Mouse (Mus musculus) left cerebral cortex, adult 8-10 months (tissue): ENCODE measurements around the gene Pla2r1. TPM values are rescaled to one million over a fixed set of nuclear protein-coding genes. Genes with fewer than 3 reads are reported as not detected.
A peak's percentile ranks its signal among the peaks of the same experiment; 100 is the strongest.

Experiments used
- DNase-seq, 2 experiments: peaks; one replicate each; pipeline ENCODE4 v3.0.0; 2022; ENCODE audit warnings: low spot score in 2 of 2
- total RNA-seq, 4 experiments: library from RNA; stranded (reverse); gene quantifications; 2 replicates each; pipeline ENCODE4 v1.2.4; 2022

The Pla2r1 gene
- under 1 TPM; 0.16 to 0.87 (median 0.52) TPM for total RNA-seq

GRCm38 (mm10) chr2:60552902-60553682, at the start of gene Pla2r1:
Gene Pla2r1 (minus strand): TSS chr2:60553308.
- DNase-seq = peak in 1 of 2 experiments; percentile 3

GRCm38 (mm10) chr2:60601326-60601725, 48.2 kb upstream of the Pla2r1 start:
- no peak for DNase-seq

- no peak for DNase-seq
Measured at GRCm38 (mm10) chr2:60600863-60601262, 47.8 kb upstream of the Pla2r1 start.

DNA sequence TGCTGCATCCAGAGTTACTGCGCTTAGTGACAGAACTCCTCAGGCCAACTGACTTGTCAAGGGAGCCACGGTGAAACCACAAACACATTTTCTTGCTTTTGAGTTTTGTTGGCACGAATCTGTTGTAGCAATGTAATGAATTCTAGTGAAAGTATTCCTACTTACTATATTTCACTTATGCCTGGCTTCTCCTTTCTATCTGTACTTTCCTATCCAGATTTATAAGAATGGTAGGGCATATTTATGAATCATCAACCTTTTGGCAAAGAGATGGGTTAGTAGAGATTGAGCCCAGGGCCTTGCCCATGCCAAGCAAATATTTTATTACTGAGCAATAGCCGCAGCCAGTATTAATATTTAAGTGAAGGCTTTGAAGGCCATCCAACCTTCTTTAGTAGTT, 30.3 kb upstream of the Pla2r1 start:
- no peak for DNase-seq

DNA sequence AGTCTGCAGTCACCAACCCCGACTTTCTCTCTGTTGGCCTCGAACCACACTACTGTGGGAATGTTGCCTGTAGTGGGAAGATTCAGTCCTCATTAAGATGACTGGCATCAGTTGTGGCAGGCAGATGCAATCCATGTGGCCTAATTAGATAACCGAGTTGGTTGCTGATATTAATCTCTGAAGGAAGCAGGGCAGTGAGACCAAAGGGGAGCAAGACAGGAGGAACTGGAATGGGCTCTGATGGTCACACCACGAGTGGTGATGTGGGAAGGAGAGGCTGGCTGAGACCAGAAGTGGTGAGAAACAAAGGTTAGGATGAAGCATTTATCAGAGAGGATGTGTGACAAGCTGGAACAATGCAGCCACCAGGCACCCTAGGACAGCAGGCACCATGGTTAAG, 1.5 kb upstream of the Pla2r1 start:
- no peak for DNase-seq

DNA sequence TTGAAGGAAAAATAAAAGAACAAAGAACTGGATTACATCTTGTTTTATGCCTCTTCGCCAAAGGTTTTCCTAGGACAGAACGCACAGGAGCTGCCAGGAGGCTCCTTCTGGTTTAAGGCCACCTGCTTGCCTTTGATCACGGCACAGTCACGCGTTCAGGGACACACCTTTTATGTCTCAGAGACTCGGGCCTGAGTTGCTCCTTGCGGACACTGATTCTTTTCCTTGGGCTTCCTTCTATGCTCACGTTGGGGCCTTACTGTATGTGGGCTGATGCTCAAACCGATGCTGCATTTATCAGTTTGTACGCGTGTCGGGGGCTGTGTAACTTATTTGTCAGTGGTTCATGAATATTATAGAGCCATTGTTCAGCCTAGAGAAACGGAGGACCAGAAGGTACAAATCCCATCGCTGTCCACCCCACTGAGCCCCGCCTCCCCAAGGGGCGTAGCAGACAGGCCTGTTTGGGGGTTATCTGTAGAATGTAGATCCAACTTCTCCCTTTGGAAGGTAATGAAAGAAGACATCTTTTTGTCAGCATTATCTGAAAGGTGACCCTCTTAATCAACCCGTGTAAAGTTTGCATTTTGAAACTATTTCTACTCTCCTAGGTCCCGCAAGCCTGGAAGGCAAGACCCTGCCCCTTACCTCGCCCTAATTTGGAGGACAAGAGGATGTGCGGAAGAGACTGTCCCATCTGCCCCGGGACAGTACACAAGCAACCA, 769 bp downstream of the Pla2r1 start:
- DNase-seq = no peak

DNA sequence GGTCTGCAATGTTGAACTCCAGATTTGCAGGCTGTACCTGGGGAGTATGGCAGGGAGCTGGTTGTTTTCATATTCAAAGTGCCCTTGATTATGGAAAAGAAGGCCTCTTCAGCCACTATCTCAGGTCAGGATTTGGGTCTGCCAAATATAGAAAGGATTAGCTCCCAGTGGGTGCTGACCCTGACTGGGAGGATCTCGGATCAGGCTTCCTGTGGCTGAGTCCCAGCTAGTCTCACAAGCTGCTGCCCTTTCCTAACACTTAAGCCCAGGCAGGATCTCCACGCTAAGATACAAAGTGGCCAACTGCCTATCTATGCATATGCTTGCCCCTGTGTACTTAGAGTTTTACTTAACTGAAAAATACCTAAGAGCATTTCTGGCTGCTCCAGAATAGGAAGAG, 1.4 kb downstream of the Pla2r1 start:
- DNase-seq = no peak

DNA sequence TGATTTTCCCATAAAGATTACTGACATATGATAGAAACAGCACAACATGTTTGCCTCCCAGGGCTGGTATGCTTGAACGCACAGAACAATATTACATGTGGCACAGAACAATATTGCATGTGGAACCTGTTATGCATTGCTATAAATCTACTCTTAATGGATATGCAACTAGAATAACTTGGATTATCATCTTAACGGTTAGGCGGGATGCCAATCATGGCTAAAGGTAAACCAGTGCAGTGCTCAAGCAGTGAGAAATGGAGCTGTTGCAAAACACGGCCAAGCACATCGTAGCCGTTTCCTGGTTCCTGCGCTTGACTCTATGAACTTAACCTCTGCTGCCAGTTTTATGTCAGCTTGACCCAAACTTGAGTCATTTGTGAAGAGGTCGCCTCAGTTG, 2.6 kb downstream of the Pla2r1 start:
- no peak for DNase-seq

GRCm38 (mm10) chr2:60549851-60550250, 3.3 kb downstream of the Pla2r1 start:
- DNase-seq = no peak

GRCm38 (mm10) chr2:60546082-60546481, 7.0 kb downstream of the Pla2r1 start:
- no peak for DNase-seq

- no peak for DNase-seq
Measured at GRCm38 (mm10) chr2:60544006-60544405, 9.1 kb downstream of the Pla2r1 start.

- DNase-seq = no peak
Measured at GRCm38 (mm10) chr2:60541745-60542144, 11.4 kb downstream of the Pla2r1 start.

- DNase-seq = no peak
Measured at GRCm38 (mm10) chr2:60540346-60540745, 12.8 kb downstream of the Pla2r1 start.

GRCm38 (mm10) chr2:60538710-60539109, 14.4 kb downstream of the Pla2r1 start:
- no peak for DNase-seq

DNA sequence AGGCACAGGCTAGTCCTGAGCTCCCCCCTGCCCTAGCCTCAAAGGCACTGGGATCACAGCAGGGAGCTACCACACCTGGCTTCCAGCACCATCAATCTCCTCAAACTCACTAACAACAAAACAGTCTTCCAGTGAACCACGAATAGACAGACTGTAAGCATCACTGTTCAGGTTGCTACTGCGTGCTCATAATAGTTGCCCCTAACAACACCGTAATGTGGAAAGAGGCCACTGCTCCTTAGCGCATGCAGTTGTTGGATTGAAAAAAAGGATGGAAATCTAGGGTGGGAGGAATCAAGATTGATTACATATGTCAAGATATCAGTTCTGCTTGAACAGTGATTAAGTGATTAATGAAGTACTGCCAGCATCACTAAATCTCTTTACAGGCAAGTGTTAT, 14.8 kb downstream of the Pla2r1 start:
- DNase-seq = no peak

- no peak for DNase-seq
Measured at GRCm38 (mm10) chr2:60534755-60535154, 18.4 kb downstream of the Pla2r1 start.

- DNase-seq = no peak
Measured at GRCm38 (mm10) chr2:60533026-60533425, 20.1 kb downstream of the Pla2r1 start.

DNA sequence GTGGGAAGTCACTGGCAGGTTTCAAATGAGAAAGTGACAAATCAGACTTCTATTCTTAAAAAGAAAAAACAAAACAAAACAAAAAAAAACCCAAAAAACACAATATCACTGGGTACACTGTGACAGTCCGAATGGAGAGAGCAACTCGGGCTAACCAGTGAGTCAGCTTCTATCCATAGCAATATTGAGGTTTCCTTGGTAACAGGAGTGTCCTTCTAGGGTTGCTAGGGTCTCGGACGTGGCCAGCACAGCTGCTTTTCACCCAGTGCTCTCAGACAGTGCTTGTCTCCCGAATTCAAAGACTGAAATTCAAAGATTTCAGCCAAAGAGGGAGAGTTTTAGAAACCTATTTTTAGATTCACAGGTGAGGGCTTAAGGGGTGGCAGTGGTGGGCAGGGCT, 20.6 kb downstream of the Pla2r1 start:
- DNase-seq = no peak

GRCm38 (mm10) chr2:60515817-60516216, 37.3 kb downstream of the Pla2r1 start:
- DNase-seq = no peak

DNA sequence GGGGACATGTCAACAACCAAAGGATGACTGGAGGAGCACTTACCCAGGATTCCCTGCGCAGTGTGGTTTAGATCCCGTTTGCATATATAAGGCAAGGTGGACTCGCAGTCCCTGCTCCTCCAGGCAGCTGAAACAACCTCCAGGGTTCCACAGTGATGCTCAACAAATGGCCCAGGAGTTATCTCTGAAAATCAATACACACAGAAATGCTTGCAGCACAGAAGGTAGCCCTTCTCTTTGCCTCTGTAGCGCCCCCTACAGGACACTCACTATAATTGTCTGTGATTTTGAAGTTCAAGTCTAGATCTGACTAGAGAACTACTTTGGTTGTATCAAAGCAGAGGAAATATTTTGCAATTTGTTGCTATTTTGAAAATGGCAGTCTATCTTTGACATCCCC, 38.2 kb downstream of the Pla2r1 start:
- no peak for DNase-seq

DNA sequence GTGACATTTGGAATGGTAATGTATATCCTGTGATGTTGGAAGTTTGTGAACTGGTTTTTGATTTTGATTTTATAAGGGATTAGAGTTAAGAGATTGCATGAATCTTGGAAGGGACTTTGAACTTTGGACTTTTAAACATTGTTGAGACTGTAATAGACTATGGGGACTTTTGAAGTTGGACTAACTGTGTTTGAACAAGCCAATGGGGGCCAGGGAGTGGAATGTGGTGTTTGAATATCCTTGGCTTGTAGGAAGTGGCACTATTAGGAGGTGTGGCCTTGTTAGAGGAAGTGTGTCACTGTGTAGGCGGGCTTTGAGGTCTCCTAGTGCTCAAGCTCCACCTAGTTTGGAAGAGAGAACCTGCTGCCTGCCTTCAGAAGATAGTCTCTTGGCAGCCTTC, 42.4 kb downstream of the Pla2r1 start:
- no peak for DNase-seq

GRCm38 (mm10) chr2:60505145-60505544, 48.0 kb downstream of the Pla2r1 start:
- DNase-seq = no peak

- DNase-seq = no peak
Measured at GRCm38 (mm10) chr2:60504718-60505117, 48.4 kb downstream of the Pla2r1 start.
